Mouse (Mus musculus) layer of hippocampus, postnatal 10 days (tissue): ENCODE data around the gene Trmt2a. TPM values are rescaled to one million over a fixed set of nuclear protein-coding genes. Genes with fewer than 3 reads are reported as not detected.

Experiments used
- DNase-seq, 2 experiments: peaks; one replicate each; pipeline ENCODE4 v3.0.0; 2021; ENCODE audit warnings: low spot score in 2 of 2
- total RNA-seq, 2 experiments: library from RNA; stranded (reverse); gene quantifications; 2 replicates each; pipeline ENCODE4 v1.2.3; 2021

Trmt2a gene
- total RNA-seq, 2 experiments from 2014 or later, result 54.4 to 65.1 TPM

DNA sequence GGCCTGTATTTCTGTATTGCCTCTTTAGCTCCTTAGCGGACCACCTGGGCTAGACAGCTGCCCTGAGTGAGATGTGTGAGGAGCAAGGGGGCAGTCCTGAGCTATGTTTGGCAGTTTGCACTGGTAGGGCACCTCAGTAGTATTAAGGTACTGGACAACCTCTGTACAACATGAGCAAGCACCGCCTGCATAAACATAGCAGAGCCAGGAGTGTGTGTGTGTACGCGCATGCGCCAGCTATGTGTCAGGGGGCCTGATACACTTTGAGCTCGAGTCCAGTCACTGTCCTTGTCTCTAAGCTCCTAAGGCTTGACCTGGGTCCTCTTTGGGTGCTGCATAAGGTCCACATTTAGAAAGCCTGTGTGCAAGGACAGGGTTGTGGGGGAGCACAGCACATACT lies 17.9 kb upstream of the Trmt2a start:
- DNase-seq, result peak in 1 of 2 experiments; percentile 15

DNA sequence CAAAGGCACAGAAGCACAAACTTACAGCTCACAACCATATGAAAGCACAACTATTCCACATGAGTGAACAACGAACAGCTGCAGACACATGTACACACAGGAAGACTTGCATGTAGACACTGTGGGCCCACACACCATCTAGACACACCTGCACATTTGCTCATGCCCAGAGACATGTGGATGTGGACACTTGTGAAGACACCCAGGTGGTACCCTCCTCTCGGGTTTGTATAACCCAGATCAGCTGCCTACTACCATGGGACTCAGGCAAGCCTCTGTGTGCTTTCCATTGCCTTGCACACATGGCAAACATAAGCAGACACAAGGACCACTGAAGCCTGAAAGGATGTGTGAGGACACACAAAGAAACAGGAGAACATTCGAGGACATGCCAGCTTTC lies 17.4 kb upstream of the Trmt2a start:
- no peak for DNase-seq

DNA sequence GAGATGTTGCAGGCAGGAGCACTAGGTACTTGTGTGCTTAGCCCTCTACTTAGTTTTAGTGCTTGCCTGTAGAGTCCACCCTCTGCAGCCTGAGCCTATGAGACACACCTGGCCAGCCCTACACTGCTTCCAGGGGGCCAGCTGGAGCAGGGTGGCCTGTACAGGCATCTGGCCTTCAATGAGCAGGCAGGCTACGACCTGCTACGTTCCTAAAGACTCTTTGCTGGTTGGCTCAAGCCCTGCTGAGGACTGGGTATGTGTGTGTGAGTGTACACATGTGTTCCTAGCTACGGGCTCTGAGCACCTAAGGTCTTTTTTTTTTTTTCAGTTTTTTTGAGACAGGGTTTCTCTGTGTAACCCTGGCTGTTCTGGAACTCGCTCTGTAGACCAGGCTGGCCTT lies 17.0 kb upstream of the Trmt2a start:
- DNase-seq, result no peak

GRCm38 (mm10) chr16:18233451-18233850 lies 15.0 kb upstream of the Trmt2a start:
- no peak for DNase-seq

DNA sequence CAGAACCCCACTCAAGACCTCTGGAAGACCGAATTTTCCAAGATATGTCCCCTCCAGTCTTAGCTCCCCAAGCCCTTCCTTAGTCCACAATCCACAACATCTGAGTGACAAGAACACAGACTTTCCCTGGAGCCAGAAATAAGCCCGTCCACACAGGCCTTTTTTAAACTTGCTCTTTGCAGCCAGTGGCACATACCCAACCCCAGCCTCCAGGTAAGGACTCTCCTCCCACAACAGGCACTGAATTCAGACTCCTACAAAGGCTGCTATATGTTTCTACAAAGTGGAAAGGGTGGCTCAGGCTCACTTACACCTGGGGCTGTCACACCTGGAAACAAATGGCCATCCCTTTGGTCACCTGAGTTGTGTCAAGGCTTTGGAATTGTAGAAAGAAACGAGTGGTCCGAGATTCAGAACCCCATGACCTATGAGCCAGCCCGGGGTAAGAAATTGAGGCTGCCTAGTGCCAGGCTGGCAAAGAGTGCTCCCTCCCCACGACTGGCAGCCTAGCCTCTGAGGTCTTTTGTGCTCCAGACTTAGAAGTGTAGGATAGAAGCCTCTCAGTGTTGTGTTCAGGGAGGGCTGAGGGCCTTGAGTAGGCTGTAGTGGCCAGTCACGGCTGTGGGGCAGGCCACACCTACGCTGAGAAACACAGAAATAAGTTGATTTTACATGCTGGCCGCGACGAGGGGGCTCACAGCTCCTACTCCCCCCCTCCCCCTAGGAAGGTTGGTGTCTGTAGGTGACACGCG lies 14.4 kb upstream of the Trmt2a start:
- DNase-seq, result peak in 1 of 2 experiments; percentile 35

- peak; percentile 72 to 81 for DNase-seq
Observed at GRCm38 (mm10) chr16:18234671-18235388, 13.6 kb upstream of the Trmt2a start, which contains the start of gene Zdhhc8. Gene Zdhhc8, minus strand, starts transcription at chr16:18235136.

DNA sequence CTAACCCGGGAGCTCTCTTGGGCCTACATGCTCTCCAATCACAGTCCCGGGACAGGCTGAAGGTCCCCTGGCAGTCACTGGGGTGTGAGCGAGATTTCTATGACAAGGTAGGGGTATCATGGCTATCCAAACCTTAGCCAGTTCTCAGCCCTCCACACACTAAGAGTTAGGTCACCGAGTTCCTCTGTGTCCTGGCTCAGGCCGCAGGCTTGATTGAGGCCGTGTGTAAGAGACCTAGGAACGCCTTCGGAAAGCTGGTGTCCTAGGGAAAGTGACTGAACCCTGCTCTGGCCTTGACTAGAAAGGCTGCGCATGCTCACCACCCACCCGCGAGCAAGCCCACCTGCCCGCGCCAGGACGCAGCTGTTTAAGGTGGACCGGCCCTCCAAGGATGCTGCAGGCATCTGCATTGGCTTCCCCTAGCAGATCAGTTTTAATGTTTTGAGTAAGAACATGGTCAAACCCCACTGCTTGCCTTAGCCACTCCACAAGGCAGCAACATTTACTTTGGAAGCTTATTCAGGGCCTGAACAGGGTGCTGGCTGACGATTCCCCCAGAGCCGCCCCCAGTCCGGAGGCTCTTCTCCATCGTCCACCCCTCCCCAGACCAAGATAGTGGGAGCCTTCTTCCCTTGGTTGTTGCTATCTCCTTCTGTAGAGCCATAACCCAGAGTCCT lies 13.0 kb upstream of the Trmt2a start:
- peak; percentile 67 to 78 for DNase-seq

DNA sequence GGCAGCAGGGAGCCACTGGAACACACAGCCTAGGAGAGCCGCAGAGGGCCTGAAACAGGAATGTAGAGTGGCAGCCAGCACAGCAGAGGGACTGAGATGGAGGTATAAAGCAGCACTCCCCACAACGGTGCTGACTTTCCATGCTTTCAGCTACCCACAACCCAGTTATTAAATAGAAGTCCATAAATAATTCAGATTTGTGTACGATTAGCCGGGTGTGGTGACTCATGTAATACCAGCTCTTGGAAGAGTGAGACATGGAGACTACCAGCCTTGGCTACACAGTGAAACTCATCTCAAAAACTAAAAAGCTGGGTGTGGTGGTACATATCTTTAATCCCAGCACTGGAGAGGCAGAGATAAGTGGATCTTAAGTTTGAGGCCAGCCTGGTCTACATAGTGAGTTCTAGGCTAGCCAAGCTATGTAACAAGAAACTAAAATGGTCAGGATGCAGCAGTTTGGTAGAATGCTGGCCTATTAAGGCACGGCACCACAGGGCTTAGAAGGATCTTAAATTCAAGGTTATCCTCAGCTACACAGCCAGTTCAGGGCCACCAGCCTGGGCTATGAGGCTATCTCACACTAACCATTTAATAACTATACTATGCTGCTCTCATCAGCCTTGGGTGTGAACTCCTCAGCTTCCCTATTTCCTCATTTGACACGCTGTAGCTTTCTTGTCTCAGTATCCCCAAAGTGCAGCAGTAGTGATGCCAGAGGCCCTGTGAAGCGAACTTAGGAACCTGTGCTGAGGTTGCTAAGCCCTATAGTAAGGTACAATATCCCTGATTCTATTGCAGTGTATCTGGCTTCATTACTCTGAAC lies 11.6 kb upstream of the Trmt2a start:
- DNase-seq, result no peak

DNA sequence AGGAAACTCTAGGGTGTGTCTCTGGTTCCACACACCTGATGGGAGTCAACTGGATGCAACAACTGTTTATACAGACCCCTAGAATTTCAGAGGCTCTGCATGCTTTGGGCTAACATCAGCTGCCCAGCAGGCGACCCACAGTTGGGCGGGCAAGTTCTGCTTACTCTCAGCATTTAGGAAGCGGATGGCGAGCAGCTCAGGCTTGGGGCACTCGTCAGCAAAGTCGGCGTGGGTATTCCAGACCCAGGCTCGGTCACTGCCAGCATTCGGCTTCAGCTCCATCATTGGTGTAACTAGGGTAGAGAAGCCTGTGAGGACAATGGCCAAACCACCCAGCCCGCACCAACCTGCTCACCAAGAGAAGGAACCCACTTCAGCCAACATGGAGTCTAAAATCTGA lies 6.9 kb upstream of the Trmt2a start:
- DNase-seq, result no peak

- no peak for DNase-seq
Observed at GRCm38 (mm10) chr16:18247521-18248399, 719 bp upstream of the Trmt2a start.

DNA sequence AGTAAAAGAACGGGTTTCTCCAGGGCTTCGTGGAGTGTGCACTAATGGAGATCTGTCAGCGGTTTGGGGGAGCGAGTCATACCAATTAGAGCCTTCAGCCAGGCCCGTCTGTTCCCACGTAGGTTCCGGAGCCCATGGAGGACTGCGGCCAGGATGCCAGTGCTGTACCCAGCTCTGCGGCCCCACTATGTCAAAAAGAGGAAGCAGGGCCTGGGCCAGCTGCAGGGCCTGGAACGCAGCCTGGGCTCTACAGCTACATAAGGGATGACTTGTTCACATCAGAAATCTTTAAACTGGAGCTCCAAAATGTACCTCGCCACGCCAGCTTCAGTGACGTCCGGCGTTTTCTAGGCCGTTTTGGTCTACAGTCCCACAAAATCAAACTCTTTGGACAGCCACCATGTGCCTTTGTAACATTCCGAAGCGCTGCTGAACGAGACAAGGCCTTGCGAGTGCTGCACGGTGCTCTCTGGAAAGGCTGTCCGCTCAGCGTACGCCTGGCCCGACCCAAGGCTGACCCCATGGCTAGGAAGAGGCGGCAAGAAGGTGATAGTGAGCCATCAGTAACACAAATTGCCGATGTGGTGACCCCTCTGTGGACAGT lies 987 bp downstream of the Trmt2a start:
- DNase-seq, result peak; percentile 58 to 66

DNA sequence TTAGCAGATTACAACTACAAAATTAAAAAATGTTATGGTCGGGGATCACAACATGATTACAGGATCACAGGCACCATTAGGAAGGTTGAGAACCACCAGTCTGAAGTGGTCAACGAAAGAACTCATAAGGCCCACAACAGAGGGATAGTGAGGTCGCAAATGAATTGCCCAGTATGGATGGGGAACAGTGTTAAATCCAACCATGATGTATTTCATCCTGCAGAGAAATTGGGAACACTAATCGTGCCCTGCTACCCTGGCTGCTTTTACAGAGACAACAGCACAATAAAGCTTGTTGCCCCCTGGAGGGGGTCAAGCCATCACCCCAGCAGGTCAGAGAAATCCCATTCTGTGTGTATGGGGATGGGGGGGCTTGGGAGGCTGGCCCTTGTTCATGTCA lies 1.8 kb downstream of the Trmt2a start:
- no peak for DNase-seq

- DNase-seq, result no peak
Observed at GRCm38 (mm10) chr16:18250828-18251790, 2.6 kb downstream of the Trmt2a start.

DNA sequence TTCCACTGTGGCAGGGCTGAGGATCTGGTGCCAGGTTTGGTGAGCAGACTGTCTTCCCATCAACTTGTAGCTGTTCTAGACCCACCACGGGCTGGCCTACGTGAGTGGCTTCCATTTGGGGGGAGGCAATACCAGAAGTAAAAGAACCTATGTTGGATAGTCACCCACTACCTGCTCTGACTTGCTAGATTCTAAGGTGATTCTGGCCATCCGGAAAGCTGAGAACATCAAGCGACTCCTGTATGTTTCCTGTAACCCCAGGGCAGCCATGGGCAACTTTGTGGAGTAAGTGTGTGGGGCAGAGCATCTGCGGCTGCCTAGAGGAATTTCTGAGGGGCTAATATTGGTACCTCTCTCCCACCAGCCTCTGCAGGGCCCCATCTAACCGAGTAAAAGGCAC lies 4.3 kb downstream of the Trmt2a start:
- no peak for DNase-seq

- DNase-seq, result no peak
Observed at GRCm38 (mm10) chr16:18253866-18254265, 5.4 kb downstream of the Trmt2a start.

GRCm38 (mm10) chr16:18258221-18258620 lies 9.7 kb downstream of the Trmt2a start, which contains the start of gene Gm49776:
Gene Gm49776, minus strand, starts transcription at chr16:18258321.
- DNase-seq, result no peak

DNA sequence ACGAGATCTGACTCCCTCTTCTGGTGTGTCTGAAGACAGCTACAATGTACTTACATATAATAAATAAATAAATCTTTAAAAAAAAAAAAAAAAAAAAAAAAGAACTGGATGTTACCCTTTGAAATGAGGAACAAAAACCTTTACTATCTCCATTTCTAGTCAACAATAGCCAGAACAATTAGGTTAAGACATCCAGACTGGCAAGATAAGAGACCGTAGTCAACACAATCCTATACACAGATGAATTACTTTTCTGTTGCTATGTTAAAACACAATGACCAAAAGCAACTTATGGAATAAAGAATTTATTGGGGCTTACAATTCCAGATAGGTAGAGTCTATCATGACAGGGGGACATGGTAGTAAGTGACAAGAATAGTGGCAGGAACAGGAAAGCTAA lies 16.5 kb downstream of the Trmt2a start:
- no peak for DNase-seq

DNA sequence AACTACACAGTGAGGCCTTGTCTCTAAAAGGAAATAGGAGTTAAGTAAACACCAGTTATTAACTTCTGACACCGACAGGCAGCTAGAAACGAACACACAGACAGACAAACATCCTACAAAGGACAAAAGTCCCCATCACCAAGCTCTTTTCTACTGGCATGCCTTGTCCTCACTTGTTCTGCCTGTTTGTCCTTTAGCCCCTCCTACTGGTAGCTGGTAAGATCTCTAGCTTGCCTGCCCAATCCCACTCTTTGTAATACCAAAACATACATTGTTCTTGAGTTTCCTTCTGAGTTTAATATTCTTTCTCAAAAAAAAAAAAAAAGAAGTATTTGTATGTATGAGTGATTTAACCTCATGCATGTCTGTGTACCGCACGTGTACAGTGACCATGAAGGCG lies 19.7 kb downstream of the Trmt2a start:
- no peak for DNase-seq

DNA sequence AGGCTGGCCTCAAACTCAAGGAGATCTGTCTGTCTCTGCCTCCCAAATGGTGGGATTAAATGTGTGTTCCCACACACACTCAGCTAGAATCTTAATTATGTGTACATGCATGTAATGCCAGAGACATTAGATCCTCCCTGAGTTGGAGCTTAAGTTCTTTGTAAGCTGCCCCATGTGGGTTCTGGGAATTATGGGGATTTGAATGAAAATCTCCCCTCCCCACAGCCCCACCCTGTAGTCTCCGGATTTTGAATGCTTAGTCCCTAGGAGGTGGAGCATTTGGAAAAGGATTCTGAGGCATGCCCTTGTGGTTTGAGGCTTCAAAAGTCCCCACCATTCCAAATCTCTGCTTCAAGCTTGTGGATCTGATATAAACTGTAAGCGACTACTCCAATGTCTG lies 26.7 kb downstream of the Trmt2a start:
- DNase-seq, result no peak
